Mouse (Mus musculus): ENCODE measurements at regions not wholly inside any gene's neighbourhood (a gene's known extent, or its start where the extent isn't known, plus 50 kb on each side); places are given as distances from the start of the nearest gene placed in this dataset.
A peak's percentile ranks its signal among the peaks of the same experiment; 100 is the strongest.

GRCm38 (mm10) chr4:22092551-22092950, 161.4 kb downstream of the Faxc start:
- no peak for ATAC-seq
- H3K4me2 ChIP-seq (ENCODE audit: low read depth): no peak overlapping the region
- no peak overlapping the region for H3K9ac ChIP-seq
- no peak for DNase-seq
- H3K36me3 ChIP-seq (ENCODE audit: insufficient read depth): no peaks in the 10 kb centered on the region
- no peaks in the 10 kb centered on the region for H3K4me1 ChIP-seq (ENCODE audit: insufficient read depth)
- H3K9me3 ChIP-seq (ENCODE audit: low read length): no peaks in the 10 kb centered on the region
- no peak overlapping the region for H3K27ac ChIP-seq (ENCODE audit: low read depth, low read length)
- no peak for TF ChIP-seq CTCF (IDR thresholded peaks at IDR 0.05; ENCODE audit: low read depth)
- H3K4me3 ChIP-seq (ENCODE audit: low read depth, low read length): no peak overlapping the region
- 73% methylated on average over 4 of the region's 4 CpGs for WGBS
- H3K27me3 ChIP-seq (ENCODE audit: insufficient read depth, low read length): no peaks in the 10 kb centered on the region

GRCm38 (mm10) chr4:22095257-22096031, 164.3 kb downstream of the Faxc start:
- WGBS: 11% methylated on average over 11 of the region's 11 CpGs
- ATAC-seq (peak; percentile 74), DNase-seq (peak; percentile 43)
- Histone ChIP-seq H3K4me2 (ENCODE audit: low read depth) (no peak overlapping the region), H3K9ac (no peak overlapping the region), H3K9me3 (ENCODE audit: low read length) (no peaks in the 10 kb centered on the region), H3K4me1 (ENCODE audit: insufficient read depth) (no peaks in the 10 kb centered on the region), H3K4me3 (ENCODE audit: low read depth, low read length) (no peak overlapping the region), H3K27ac (ENCODE audit: low read depth, low read length) (peak overlapping the region; percentile 51), H3K27me3 (ENCODE audit: insufficient read depth, low read length) (no peaks in the 10 kb centered on the region), H3K36me3 (ENCODE audit: insufficient read depth) (no peaks in the 10 kb centered on the region)
- no peak for TF ChIP-seq CTCF (IDR thresholded peaks at IDR 0.05; ENCODE audit: low read depth)

GRCm38 (mm10) chr4:22098605-22099004, 167.5 kb downstream of the Faxc start:
- Histone ChIP-seq H3K36me3 (ENCODE audit: insufficient read depth) (no peaks in the 10 kb centered on the region), H3K9ac (no peak overlapping the region), H3K4me1 (ENCODE audit: insufficient read depth) (no peaks in the 10 kb centered on the region), H3K9me3 (ENCODE audit: low read length) (no peaks in the 10 kb centered on the region), H3K4me2 (ENCODE audit: low read depth) (no peak overlapping the region), H3K27ac (ENCODE audit: low read depth, low read length) (no peak overlapping the region), H3K4me3 (ENCODE audit: low read depth, low read length) (no peak overlapping the region), H3K27me3 (ENCODE audit: insufficient read depth, low read length) (no peaks in the 10 kb centered on the region)
- 95% methylated on average over 9 of the region's 9 CpGs for WGBS
- TF ChIP-seq CTCF (IDR thresholded peaks at IDR 0.05; ENCODE audit: low read depth): no peak
- ATAC-seq (no peak), DNase-seq (no peak)

DNA sequence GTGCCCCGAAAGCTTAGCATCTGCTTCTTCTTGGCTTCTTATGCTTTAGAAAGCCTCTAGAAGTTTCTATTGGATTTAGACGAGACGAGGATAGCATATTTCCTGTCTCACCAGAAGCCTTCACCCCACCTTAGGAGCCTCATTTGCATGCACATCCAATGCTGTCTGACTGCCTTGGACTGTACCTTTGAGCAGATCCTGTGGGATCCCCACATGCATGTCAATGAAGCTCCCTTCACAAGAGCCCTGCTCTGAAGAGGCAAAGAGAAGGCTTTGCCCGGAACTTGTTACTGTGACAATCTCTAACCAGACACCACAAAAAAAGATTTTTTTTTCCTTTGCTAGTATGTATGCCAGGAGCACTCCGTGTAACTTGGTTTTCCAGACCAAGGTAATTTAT, 171.3 kb downstream of the Faxc start:
- no peak for DNase-seq
- ATAC-seq: peak; percentile 70
- no peaks in the 10 kb centered on the region for H3K36me3 ChIP-seq (ENCODE audit: insufficient read depth)
- H3K27ac ChIP-seq (ENCODE audit: low read depth, low read length): no peak overlapping the region
- no peaks in the 10 kb centered on the region for H3K9me3 ChIP-seq (ENCODE audit: low read length)
- no peak overlapping the region for H3K9ac ChIP-seq
- H3K4me2 ChIP-seq (ENCODE audit: low read depth): no peak overlapping the region
- TF ChIP-seq CTCF (IDR thresholded peaks at IDR 0.05; ENCODE audit: low read depth): no peak
- 37% methylated on average over 5 of the region's 5 CpGs for WGBS
- no peaks in the 10 kb centered on the region for H3K4me1 ChIP-seq (ENCODE audit: insufficient read depth)
- H3K4me3 ChIP-seq (ENCODE audit: low read depth, low read length): no peak overlapping the region
- H3K27me3 ChIP-seq (ENCODE audit: insufficient read depth, low read length): no peaks in the 10 kb centered on the region

GRCm38 (mm10) chr4:22103001-22103587, 172.0 kb downstream of the Faxc start:
- H3K27ac ChIP-seq (ENCODE audit: low read depth, low read length): peak overlapping the region; percentile 50
- H3K4me3 ChIP-seq (ENCODE audit: low read depth, low read length): no peak overlapping the region
- peak; percentile 39 for DNase-seq
- no peak overlapping the region for H3K4me2 ChIP-seq (ENCODE audit: low read depth)
- no peak overlapping the region for H3K9ac ChIP-seq
- H3K27me3 ChIP-seq (ENCODE audit: insufficient read depth, low read length): no peaks in the 10 kb centered on the region
- no peaks in the 10 kb centered on the region for H3K36me3 ChIP-seq (ENCODE audit: insufficient read depth)
- peak; percentile 40; the same call in 1 of the 2 replicates for ATAC-seq
- no peak for TF ChIP-seq CTCF (IDR thresholded peaks at IDR 0.05; ENCODE audit: low read depth)
- H3K4me1 ChIP-seq (ENCODE audit: insufficient read depth): no peaks in the 10 kb centered on the region
- H3K9me3 ChIP-seq (ENCODE audit: low read length): no peaks in the 10 kb centered on the region
- 46% methylated on average over 8 of the region's 8 CpGs for WGBS

- DNase-seq (peak; percentile 67), ATAC-seq (peak; percentile 77)
- Histone ChIP-seq H3K36me3 (ENCODE audit: insufficient read depth) (no peaks in the 10 kb centered on the region), H3K9me3 (ENCODE audit: low read length) (no peaks in the 10 kb centered on the region), H3K27ac (ENCODE audit: low read depth, low read length) (no peak overlapping the region), H3K27me3 (ENCODE audit: insufficient read depth, low read length) (no peaks in the 10 kb centered on the region), H3K4me3 (ENCODE audit: low read depth, low read length) (no peak overlapping the region), H3K4me2 (ENCODE audit: low read depth) (no peak overlapping the region), H3K9ac (no peak overlapping the region), H3K4me1 (ENCODE audit: insufficient read depth) (0 out of 2 replicates have a peak, but pooled peaks cover 9% of the 10 kb centered on the region)
- WGBS: 45% methylated on average over 9 of the region's 9 CpGs
- no peak for TF ChIP-seq CTCF (IDR thresholded peaks at IDR 0.05; ENCODE audit: low read depth)
These were observed 175.8 kb downstream of the Faxc start for GRCm38 (mm10) chr4:22106883-22107282.

DNA sequence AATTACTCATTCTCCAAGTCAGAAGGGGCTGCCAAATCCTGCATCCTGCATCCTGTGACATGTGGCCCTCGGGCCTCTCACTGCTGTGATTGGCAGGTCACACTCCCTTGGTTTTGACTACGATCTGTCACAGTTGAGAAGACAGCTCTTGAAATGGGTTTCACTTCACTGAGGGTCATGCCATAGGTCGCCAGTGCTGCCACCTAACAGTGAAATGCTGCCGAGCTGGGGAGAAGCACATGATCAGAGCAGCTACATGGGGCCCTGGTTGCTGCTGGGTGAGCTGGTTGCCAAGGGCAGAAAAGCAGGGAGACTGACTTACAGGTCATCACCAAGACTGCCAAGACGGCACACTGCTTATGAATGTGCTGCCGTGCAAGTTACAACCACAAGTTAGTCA, 178.3 kb downstream of the Faxc start:
- no peaks in the 10 kb centered on the region for H3K27me3 ChIP-seq (ENCODE audit: insufficient read depth, low read length)
- ATAC-seq: no peak
- WGBS: 38% methylated on average over 6 of the region's 6 CpGs

More for the DNA sequence above, 178.3 kb downstream of the Faxc start:
- Histone ChIP-seq H3K4me1 (ENCODE audit: insufficient read depth) (0 out of 2 replicates have a peak, but pooled peaks cover 9% of the 10 kb centered on the region), H3K9me3 (ENCODE audit: low read length) (no peaks in the 10 kb centered on the region), H3K27ac (ENCODE audit: low read depth, low read length) (no peak overlapping the region), H3K36me3 (ENCODE audit: insufficient read depth) (no peaks in the 10 kb centered on the region), H3K4me3 (ENCODE audit: low read depth, low read length) (no peak overlapping the region), H3K4me2 (ENCODE audit: low read depth) (no peak overlapping the region), H3K9ac (no peak overlapping the region)
- TF ChIP-seq CTCF (IDR thresholded peaks at IDR 0.05; ENCODE audit: low read depth): no peak
- no peak for DNase-seq
